Mouse (Mus musculus): ENCODE measurements at regions not wholly inside any gene's neighbourhood (a gene's known extent, or its start where the extent isn't known, plus 50 kb on each side); places are given as distances from the start of the nearest gene placed in this dataset.
"Not testable (repeated sequence)": the region's sequence is repeated elsewhere in the genome, so short reads cannot be mapped to it uniquely, and the experiment has no call there.

DNA sequence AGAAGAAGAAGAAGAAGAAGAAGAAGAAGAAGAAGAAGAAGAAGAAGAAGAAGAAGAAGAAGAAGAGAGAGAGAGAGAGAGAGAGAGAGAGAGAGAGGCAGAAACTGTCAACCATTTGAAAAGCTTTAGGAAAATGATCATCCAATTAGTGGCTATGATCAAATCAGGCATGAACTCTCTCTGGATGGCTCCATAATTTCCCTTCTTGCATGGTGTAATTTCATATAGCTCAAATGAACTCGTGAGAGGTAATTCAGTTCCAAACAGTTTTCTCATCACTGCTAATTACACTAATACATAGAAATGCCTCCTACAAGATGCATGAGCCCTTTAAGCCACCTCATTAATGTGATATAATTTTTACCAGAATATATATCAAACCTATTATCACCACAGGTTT is 233.9 kb upstream of the Meis2 start:
- dilution Hi-C loops (cut with MboI; ENCODE audit: extremely low pct_ligation_motif_present, extremely low pct_unique_long_range_greater_than_20kb, low sequenced_read_pairs) (no loop called here), in situ Hi-C loops (cut with MboI; ENCODE audit: low pct_ligation_motif_present, low pct_unique_long_range_greater_than_20kb, low sequenced_read_pairs) (no loop called here)
- TF ChIP-seq MYC (IDR thresholded peaks at IDR 0.05; ENCODE audit: low read depth, low read length) (no peak), ETS1 (conservative IDR thresholded peaks at IDR 0.05; ENCODE audit: low read depth, low read length) (no peak), E2F4 (IDR thresholded peaks at IDR 0.05; ENCODE audit: insufficient replicate concordance, low read depth, low read length) (no peak), GABPA (IDR thresholded peaks at IDR 0.05; ENCODE audit: insufficient replicate concordance, low read depth, low read length) (no peak), POLR2A (IDR thresholded peaks at IDR 0.05; ENCODE audit: low read depth, low read length) (no peak), BHLHE40 (IDR thresholded peaks at IDR 0.05; ENCODE audit: low read depth, low read length) (no peak), TCF12 (IDR thresholded peaks at IDR 0.05; ENCODE audit: low read depth, low read length) (no peak), MAX (IDR thresholded peaks at IDR 0.05; ENCODE audit: low read length) (no peak), SMC3 (IDR thresholded peaks at IDR 0.05; ENCODE audit: low read depth, low read length) (no peak), MAZ (IDR thresholded peaks at IDR 0.05; ENCODE audit: low read depth, low read length) (no peak), ELF1 (IDR thresholded peaks at IDR 0.05; ENCODE audit: low read depth, low read length) (no peak), HCFC1 (IDR thresholded peaks at IDR 0.05; ENCODE audit: low read depth, low read length) (no peak), RAD21 (IDR thresholded peaks at IDR 0.05; ENCODE audit: low read depth, low read length) (no peak), ZMIZ1 (IDR thresholded peaks at IDR 0.05; ENCODE audit: low read depth, low read length) (no peak), KAT2A (IDR thresholded peaks at IDR 0.05; ENCODE audit: insufficient replicate concordance, low read length) (no peak)
- Histone ChIP-seq H3K9ac (ENCODE audit: insufficient read depth, low read depth) (no peak overlapping the region), H3K4me3 (replicated peaks in 1 of 3; ENCODE audit: low read depth in 2 of 3, low read length in 2 of 3, poor library complexity in 1 of 3) (no peak overlapping the region), H3K4me1 (ENCODE audit: control insufficient read depth in 1 of 2, insufficient read depth in 2 of 2) (no peaks in the 10 kb centered on the region), H3K27me3 (replicated peaks) (no peaks in the 10 kb centered on the region), H3K79me2 (replicated peaks; ENCODE audit: control insufficient read depth, extremely low read depth, insufficient read depth, poor library complexity, severe bottlenecking) (no peaks in the 10 kb centered on the region), H3K9me3 (replicated peaks; ENCODE audit: low read length) (peaks cover 13% of the 10 kb centered on the region), H3K36me3 (replicated peaks in 1 of 2; ENCODE audit: control insufficient read depth in 1 of 2, insufficient read depth in 1 of 2, low read length in 1 of 2) (no peaks in the 10 kb centered on the region), H3K27ac (ENCODE audit: insufficient read depth, low read depth) (no peak overlapping the region), H3K4me2 (ENCODE audit: insufficient read depth, low read depth, poor library complexity, severe bottlenecking) (no peak overlapping the region)
- DNase-seq (ENCODE audit: extremely low read depth) = no peak

DNA sequence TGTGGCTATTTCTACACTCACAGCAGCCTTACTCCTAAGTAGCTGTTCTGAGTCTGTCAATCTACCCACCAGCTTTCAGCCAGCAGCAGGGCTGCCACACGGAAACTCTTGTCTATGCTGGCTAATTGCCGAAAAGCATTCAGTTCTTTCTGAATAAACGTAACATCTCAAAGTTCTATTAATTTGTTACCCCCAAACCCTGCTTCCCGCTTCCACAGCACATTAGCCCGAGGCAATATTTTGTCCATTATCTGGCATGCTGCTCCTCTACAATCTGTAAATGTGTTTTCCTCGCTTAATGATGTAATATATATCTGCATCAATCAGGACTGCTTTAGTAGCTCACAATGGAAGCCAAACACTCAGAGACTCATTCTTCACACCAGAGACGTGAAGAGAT is 224.2 kb upstream of the Meis2 start:
- H3K4me3 ChIP-seq (replicated peaks in 1 of 3; ENCODE audit: low read depth in 2 of 3, low read length in 2 of 3, poor library complexity in 1 of 3) = no peak overlapping the region
- peaks cover 23% of the 10 kb centered on the region for H3K9me3 ChIP-seq (replicated peaks; ENCODE audit: low read length)
- no peak for TF ChIP-seq USF2 (conservative IDR thresholded peaks at IDR 0.05; ENCODE audit: low read depth, low read length)
- no peak for TF ChIP-seq ZKSCAN1 (IDR thresholded peaks at IDR 0.05; ENCODE audit: borderline replicate concordance, low read depth, low read length)
- no peak for TF ChIP-seq E2F4 (IDR thresholded peaks at IDR 0.05; ENCODE audit: insufficient replicate concordance, low read depth, low read length)
- no peak for TF ChIP-seq JUN (IDR thresholded peaks at IDR 0.05; ENCODE audit: insufficient read depth, low read depth, low read length)
- no peak for TF ChIP-seq CTCF (conservative IDR thresholded peaks at IDR 0.05 in 1 of 2, IDR thresholded peaks at IDR 0.05 in 1 of 2; ENCODE audit: low read depth in 2 of 2, low read length in 2 of 2)
- H3K79me2 ChIP-seq (replicated peaks; ENCODE audit: control insufficient read depth, extremely low read depth, insufficient read depth, poor library complexity, severe bottlenecking) = no peaks in the 10 kb centered on the region
- no peak for DNase-seq (ENCODE audit: extremely low read depth)
- no peaks in the 10 kb centered on the region for H3K4me1 ChIP-seq (ENCODE audit: control insufficient read depth in 1 of 2, insufficient read depth in 2 of 2)
- H3K4me2 ChIP-seq (ENCODE audit: insufficient read depth, low read depth, poor library complexity, severe bottlenecking) = no peak overlapping the region
- H3K27ac ChIP-seq (ENCODE audit: insufficient read depth, low read depth) = no peak overlapping the region
- no peak overlapping the region for H3K9ac ChIP-seq (ENCODE audit: insufficient read depth, low read depth)
- H3K36me3 ChIP-seq (replicated peaks in 1 of 2; ENCODE audit: control insufficient read depth in 1 of 2, insufficient read depth in 1 of 2, low read length in 1 of 2) = no peaks in the 10 kb centered on the region
- no peaks in the 10 kb centered on the region for H3K27me3 ChIP-seq (replicated peaks)
- dilution Hi-C loops (cut with MboI; ENCODE audit: extremely low pct_ligation_motif_present, extremely low pct_unique_long_range_greater_than_20kb, low sequenced_read_pairs) = no loop called here
- in situ Hi-C loops (cut with MboI; ENCODE audit: low pct_ligation_motif_present, low pct_unique_long_range_greater_than_20kb, low sequenced_read_pairs) = no loop called here

DNA sequence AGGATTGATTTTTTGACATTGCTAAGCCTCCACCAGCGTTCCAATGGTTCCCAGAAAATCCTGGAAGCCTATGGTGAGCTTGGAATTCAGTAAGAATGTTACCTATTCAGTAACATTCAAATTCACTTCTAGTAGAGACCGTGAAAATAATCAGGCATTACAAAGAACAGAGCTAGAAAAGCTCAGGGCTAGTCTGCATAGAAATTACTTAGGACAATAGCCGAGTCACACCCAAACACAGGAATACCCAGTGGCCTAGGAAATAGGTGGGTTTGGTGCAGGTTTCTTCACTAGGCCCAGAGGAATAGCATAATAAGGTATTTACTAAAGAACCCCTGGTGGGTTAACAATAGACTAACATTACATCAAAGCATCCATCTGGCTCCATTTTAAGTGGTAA is 177.6 kb upstream of the Meis2 start:
- H3K4me1 ChIP-seq (ENCODE audit: control insufficient read depth in 1 of 2, insufficient read depth in 2 of 2); H3K27me3 ChIP-seq (replicated peaks); H3K79me2 ChIP-seq (replicated peaks; ENCODE audit: control insufficient read depth, extremely low read depth, insufficient read depth, poor library complexity, severe bottlenecking); DNase-seq (ENCODE audit: extremely low read depth); in situ Hi-C loops (cut with MboI; ENCODE audit: low pct_ligation_motif_present, low pct_unique_long_range_greater_than_20kb, low sequenced_read_pairs); H3K9me3 ChIP-seq (replicated peaks; ENCODE audit: low read length); H3K27ac ChIP-seq (ENCODE audit: insufficient read depth, low read depth); H3K36me3 ChIP-seq (replicated peaks in 1 of 2; ENCODE audit: control insufficient read depth in 1 of 2, insufficient read depth in 1 of 2, low read length in 1 of 2); dilution Hi-C loops (cut with MboI; ENCODE audit: extremely low pct_ligation_motif_present, extremely low pct_unique_long_range_greater_than_20kb, low sequenced_read_pairs); H3K4me2 ChIP-seq (ENCODE audit: insufficient read depth, low read depth, poor library complexity, severe bottlenecking); H3K9ac ChIP-seq (ENCODE audit: insufficient read depth, low read depth); H3K4me3 ChIP-seq (replicated peaks in 1 of 3; ENCODE audit: low read depth in 2 of 3, low read length in 2 of 3, poor library complexity in 1 of 3): not testable (repeated sequence)
